Mouse (Mus musculus): ENCODE data around the gene Abcg1.

DNA sequence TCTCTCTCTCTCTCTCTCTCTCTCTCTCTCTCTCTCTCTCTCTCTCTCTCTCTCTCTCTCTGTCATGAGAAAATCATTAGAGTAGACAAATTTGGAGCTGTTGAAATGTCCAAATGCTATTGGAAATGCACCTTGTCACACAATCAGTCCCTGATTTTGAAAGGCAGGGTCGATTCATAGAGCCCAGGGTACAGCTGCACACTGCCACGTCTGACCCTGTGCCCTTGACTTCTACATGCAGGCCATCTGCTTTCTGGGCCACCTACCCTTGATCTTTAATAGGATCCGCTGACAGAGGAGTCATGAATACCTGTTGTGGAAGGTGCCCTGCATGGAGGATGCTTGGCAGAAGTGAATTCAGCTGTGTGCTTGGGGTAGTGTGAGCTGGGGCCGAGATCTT, 28.1 kb upstream of the Abcg1 start:
- TF ChIP-seq CTCF (IDR thresholded peaks at IDR 0.05; ENCODE audit: low read depth) (no peak), EP300 (IDR thresholded peaks at IDR 0.05; ENCODE audit: low read depth) (no peak)

Measured in heart, postnatal 0 days (tissue).